Mouse (Mus musculus) cerebellum, adult 18-20 months (tissue): Measurements from ENCODE around the gene Guca1a.
A peak's percentile ranks its signal among the peaks of the same experiment; 100 is the strongest.
"Not testable (repeated sequence)": the region's sequence is repeated elsewhere in the genome, so short reads cannot be mapped to it uniquely, and the experiment has no call there.

ENCODE experiments used
- DNase-seq, 2 experiments: peaks; one replicate each; pipeline ENCODE4 v3.0.0; 2021

The Guca1a gene

GRCm38 (mm10) chr17:47400451-47400850 lies at the start of gene Guca1a:
TSS of gene Guca1a (minus strand) at chr17:47400584.
- DNase-seq: no peak

GRCm38 (mm10) chr17:47449432-47449831 lies 49.0 kb upstream of the Guca1a start:
- DNase-seq: no peak

GRCm38 (mm10) chr17:47448523-47449372 lies 48.4 kb upstream of the Guca1a start:
- no peak for DNase-seq

- DNase-seq: no peak
Observed at GRCm38 (mm10) chr17:47446561-47446960, 46.2 kb upstream of the Guca1a start.

GRCm38 (mm10) chr17:47446025-47446424 lies 45.6 kb upstream of the Guca1a start:
- DNase-seq: no peak

GRCm38 (mm10) chr17:47445518-47445917 lies 45.1 kb upstream of the Guca1a start:
- DNase-seq: no peak

GRCm38 (mm10) chr17:47444113-47444512 lies 43.7 kb upstream of the Guca1a start:
- DNase-seq: no peak

GRCm38 (mm10) chr17:47442271-47442670 lies 41.9 kb upstream of the Guca1a start:
- DNase-seq: no peak

GRCm38 (mm10) chr17:47441296-47442051 lies 41.1 kb upstream of the Guca1a start:
- DNase-seq: no peak

GRCm38 (mm10) chr17:47440359-47440890 lies 40.0 kb upstream of the Guca1a start:
- no peak for DNase-seq

- no peak for DNase-seq
Observed at GRCm38 (mm10) chr17:47439396-47440028, 39.1 kb upstream of the Guca1a start.

- no peak for DNase-seq
Observed at GRCm38 (mm10) chr17:47438611-47439010, 38.2 kb upstream of the Guca1a start.

- DNase-seq: no peak
Observed at GRCm38 (mm10) chr17:47436907-47437547, 36.6 kb upstream of the Guca1a start, which contains the start of gene 1700001C19Rik. TSS of gene 1700001C19Rik (minus strand) at chr17:47437376.

- DNase-seq: peak in 1 of 2 experiments; percentile 9
Observed at GRCm38 (mm10) chr17:47436156-47436906, 35.9 kb upstream of the Guca1a start, which contains the start of gene AI661453. TSS of gene AI661453 (plus strand) at chr17:47436615.

GRCm38 (mm10) chr17:47430815-47431214 lies 30.4 kb upstream of the Guca1a start:
- no peak for DNase-seq

GRCm38 (mm10) chr17:47428831-47429304 lies 28.5 kb upstream of the Guca1a start:
- DNase-seq: no peak

- no peak for DNase-seq
Observed at GRCm38 (mm10) chr17:47427316-47427715, 26.9 kb upstream of the Guca1a start.

- no peak for DNase-seq
Observed at GRCm38 (mm10) chr17:47424186-47424585, 23.8 kb upstream of the Guca1a start.

GRCm38 (mm10) chr17:47422616-47423015 lies 22.2 kb upstream of the Guca1a start:
- not testable (repeated sequence) for DNase-seq

- DNase-seq: no peak
Observed at GRCm38 (mm10) chr17:47421566-47421965, 21.2 kb upstream of the Guca1a start.

GRCm38 (mm10) chr17:47420195-47420594 lies 19.8 kb upstream of the Guca1a start:
- no peak for DNase-seq
